Mouse (Mus musculus) heart, embryonic 11.5 days (tissue): ENCODE measurements around the gene Ciao2b. TPM values are rescaled to one million over a fixed set of nuclear protein-coding genes. Genes with fewer than 3 reads are reported as not detected.
A peak's percentile ranks its signal among the peaks of the same experiment; 100 is the strongest.

Experiments
- ATAC-seq: fragments of 200-750 bp; cut with Nextera tagmentation; replicated peaks from 2 replicates; pipeline ENCODE4 v1.8.0; 2017; ENCODE audit warnings: moderate library complexity; ENCODE audit not compliant: insufficient number of reproducible peaks, low FRiP score, low TSS enrichment
- H3K27ac ChIP-seq: fragments of 300-500 bp; sonication (generic); 2 replicates; pipeline ENCODE4 v1.5.1; 2014; ENCODE audit warnings: mild to moderate bottlenecking, low read depth, low read length
- H3K27me3 ChIP-seq: fragments of 300-500 bp; sonication (generic); 2 replicates; pipeline ENCODE4 v1.6.1; 2014; ENCODE audit warnings: mild to moderate bottlenecking, low read length, mixed read lengths; ENCODE audit not compliant: control insufficient read depth, insufficient read depth
- H3K36me3 ChIP-seq: fragments of 300-500 bp; sonication (generic); 2 replicates; pipeline ENCODE4 v1.6.1; 2014; ENCODE audit warnings: mild to moderate bottlenecking, low read length, moderate library complexity, mixed read lengths; ENCODE audit not compliant: control insufficient read depth, insufficient read depth
- H3K4me1 ChIP-seq: fragments of 300-500 bp; sonication (generic); 2 replicates; pipeline ENCODE4 v1.6.1; 2014; ENCODE audit warnings: low read length; ENCODE audit not compliant: control insufficient read depth, insufficient read depth
- H3K4me2 ChIP-seq: fragments of 300-500 bp; sonication (generic); 2 replicates; pipeline ENCODE4 v1.6.1; 2014; ENCODE audit warnings: mild to moderate bottlenecking, moderate library complexity
- H3K4me3 ChIP-seq: fragments of 300-500 bp; sonication (generic); 2 replicates; pipeline ENCODE4 v1.5.1; 2014; ENCODE audit warnings: low read depth, low read length
- H3K9ac ChIP-seq: fragments of 300-500 bp; sonication (generic); 2 replicates; pipeline ENCODE4 v1.6.1; 2014; ENCODE audit warnings: mild to moderate bottlenecking, low read depth, low read length, moderate library complexity
- H3K9me3 ChIP-seq: fragments of 300-500 bp; sonication (generic); replicated peaks from 2 replicates; pipeline ENCODE4 v1.6.1; 2016; ENCODE audit warnings: low read length; ENCODE audit not compliant: control insufficient read depth
- WGBS: fragments of 180-500 bp; shearing (Covaris S2); extraction: QIAGEN DNeasy Blood & Tissue Kit; methylation state at CpG from one replicate; pipeline ENCODE4 v1.1.7; 2014; ENCODE audit not compliant: insufficient replicate concordance; 5-methylcytosine and 5-hydroxymethylcytosine counted together
- polyA plus RNA-seq: library from polyadenylated mRNA; unstranded; fragments of >200 nt; fragmentation: Nextera tagmentation; extraction: Ambion mirVana; gene quantifications from 2 replicates; pipeline ENCODE4 v1.2.1, GENCODE M21; 2014

The Ciao2b gene
- polyA plus RNA-seq, 1 experiment from 2014 or later: 189 TPM

DNA sequence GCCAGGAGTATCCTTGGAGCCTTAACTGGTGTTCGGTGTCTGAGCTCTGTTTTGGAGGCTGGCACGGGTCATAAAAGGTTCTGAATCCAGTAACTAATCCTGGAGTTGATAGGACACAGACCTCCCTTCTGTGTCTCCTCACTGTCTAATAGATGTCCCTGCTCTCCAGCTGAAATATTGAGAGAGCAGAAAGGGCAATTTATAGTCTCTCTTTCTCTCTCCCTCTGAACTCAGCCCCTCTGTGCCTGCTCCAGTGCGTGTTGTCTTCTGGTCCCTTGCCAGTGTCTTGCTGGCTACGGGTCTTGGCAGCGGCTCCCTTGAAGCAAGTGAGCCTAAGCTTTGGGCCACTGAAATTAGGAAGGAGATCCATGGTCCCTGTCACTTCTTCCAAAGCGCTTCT is 44.1 kb downstream of the Ciao2b start:
- H3K36me3 ChIP-seq: peaks cover 11% of the 10 kb centered on the region; the same call in 1 of the 2 replicates
- no peak overlapping the region for H3K27ac ChIP-seq
- no peak overlapping the region for H3K9ac ChIP-seq
- peaks cover 3% of the 10 kb centered on the region; the same call in 1 of the 2 replicates for H3K4me1 ChIP-seq
- ATAC-seq: no peak
- no peaks in the 10 kb centered on the region for H3K9me3 ChIP-seq
- H3K27me3 ChIP-seq: no peaks in the 10 kb centered on the region
- WGBS: 80% methylated on average over 6 of the region's 6 CpGs
- H3K4me2 ChIP-seq: no peak overlapping the region
- H3K4me3 ChIP-seq: no peak overlapping the region

DNA sequence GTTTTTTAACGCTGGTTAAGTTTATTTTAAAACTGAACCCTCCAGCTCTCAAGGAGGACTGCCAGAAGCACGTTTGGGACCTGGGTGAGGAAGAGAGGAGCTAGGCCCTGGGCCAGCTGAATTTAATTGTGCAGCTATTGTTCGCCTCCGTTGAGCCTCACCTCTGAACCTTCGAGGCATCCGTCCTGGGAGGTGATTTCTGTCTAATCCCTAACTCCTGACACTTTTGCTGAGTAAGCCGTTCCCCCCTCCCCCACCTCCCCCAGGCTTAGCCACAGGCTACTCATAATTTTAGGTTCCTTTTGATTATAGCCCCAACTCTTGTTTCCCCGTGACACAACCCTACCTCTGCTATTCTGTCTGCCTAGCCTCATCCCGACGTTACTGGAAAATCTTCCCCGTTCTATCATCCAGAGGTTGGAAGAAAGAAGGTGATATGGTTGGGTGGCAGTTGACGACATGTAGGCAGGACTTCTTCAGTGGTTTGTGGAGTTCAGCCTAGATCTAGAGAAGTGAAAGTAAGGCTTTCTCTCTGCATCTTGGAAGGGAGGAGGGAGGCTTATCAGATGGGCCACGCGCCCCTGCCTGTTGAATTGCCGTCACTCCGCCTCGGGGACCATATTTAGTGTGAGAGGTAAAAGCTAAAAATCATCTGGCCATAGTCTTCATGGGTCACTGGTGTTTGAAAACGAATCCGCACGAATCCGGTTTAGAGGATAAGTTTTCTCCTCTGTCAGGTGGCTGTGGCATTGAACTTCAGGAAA is 45.8 kb downstream of the Ciao2b start:
- Histone ChIP-seq H3K9me3 (no peaks in the 10 kb centered on the region), H3K36me3 (peaks cover 11% of the 10 kb centered on the region; the same call in 1 of the 2 replicates), H3K4me2 (no peak overlapping the region), H3K9ac (no peak overlapping the region), H3K27ac (no peak overlapping the region), H3K4me3 (no peak overlapping the region), H3K27me3 (no peaks in the 10 kb centered on the region), H3K4me1 (no peaks in the 10 kb centered on the region; the same call in 1 of the 2 replicates)
- ATAC-seq: no peak
- 85% methylated on average over 21 of the region's 21 CpGs for WGBS

DNA sequence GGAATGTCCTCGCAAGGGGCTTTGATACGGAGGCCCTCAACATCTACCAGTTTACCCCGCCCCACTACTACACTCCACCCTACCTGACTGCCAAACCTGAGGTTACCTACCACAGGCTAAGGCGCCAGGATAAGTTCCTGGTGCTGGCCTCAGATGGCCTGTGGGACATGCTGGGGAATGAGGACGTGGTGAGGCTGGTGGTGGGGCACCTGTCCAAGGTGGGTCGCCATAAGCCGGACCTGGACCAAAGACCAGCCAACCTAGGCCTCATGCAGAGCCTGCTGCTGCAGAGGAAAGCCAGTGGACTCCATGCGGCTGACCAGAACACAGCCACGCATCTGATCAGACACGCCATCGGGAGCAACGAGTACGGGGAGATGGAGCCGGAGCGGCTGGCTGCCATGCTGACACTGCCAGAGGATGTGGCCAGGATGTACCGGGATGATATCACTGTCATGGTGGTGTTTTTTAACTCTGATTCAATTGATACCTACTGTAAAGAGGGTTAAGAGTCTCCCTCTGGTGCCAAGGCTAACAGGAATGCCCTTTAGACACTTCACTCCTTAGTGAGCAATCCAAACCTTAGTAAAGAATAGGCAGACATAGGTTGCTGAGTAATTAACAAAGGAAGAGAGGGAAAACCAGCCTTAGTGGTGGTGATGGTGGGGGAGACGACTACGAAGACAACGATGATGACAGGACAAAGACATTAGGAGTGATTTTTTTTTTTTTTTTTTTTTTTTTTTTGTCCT is 47.0 kb downstream of the Ciao2b start:
- H3K9ac ChIP-seq: no peak overlapping the region
- H3K9me3 ChIP-seq: no peaks in the 10 kb centered on the region
- no peak overlapping the region for H3K4me2 ChIP-seq
- H3K4me1 ChIP-seq: no peaks in the 10 kb centered on the region; the same call in 1 of the 2 replicates
- H3K27ac ChIP-seq: no peak overlapping the region
- H3K36me3 ChIP-seq: peaks cover 11% of the 10 kb centered on the region; the same call in 1 of the 2 replicates
- no peak for ATAC-seq
- H3K4me3 ChIP-seq: no peak overlapping the region
- WGBS: 93% methylated on average over 19 of the region's 19 CpGs
- H3K27me3 ChIP-seq: no peaks in the 10 kb centered on the region

DNA sequence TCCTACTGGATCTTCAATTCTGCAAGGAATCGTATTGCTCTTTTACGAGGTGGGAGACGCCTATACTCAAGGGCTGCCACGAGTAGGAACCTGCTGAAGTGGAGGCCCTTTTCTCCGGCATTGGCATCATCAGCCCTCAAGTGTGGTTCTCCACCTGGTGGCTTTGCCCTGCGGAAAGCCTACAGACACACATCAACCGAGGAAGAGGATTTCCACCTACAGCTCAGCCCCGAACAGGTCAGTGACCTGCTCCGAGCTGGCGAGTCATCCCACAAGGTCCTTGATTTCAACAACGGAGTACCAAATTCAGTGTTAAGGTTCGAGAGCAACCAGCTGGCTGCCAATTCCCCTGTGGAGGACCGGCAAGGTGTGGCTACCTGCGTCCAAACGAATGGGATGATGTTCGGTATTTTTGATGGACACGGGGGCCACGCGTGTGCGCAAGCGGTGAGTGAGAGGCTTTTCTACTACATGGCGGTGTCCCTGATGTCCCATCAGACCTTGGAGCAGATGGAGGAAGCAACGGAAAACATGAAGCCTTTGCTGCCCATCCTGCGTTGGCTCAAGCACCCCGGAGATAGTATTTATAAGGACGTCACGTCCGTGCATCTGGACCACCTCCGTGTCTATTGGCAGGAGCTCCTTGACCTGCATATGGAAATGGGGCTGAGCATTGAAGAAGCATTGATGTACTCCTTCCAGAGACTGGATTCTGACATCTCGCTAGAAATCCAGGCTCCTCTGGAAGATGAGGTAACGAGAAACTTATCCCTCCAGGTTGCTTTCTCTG is 48.0 kb downstream of the Ciao2b start:
- Histone ChIP-seq H3K4me2 (no peak overlapping the region), H3K4me1 (no peaks in the 10 kb centered on the region; the same call in 1 of the 2 replicates), H3K9ac (no peak overlapping the region), H3K4me3 (no peak overlapping the region), H3K27me3 (no peaks in the 10 kb centered on the region), H3K36me3 (peaks cover 11% of the 10 kb centered on the region; the same call in 1 of the 2 replicates), H3K9me3 (no peaks in the 10 kb centered on the region), H3K27ac (no peak overlapping the region)
- WGBS: 93% methylated on average over 31 of the region's 31 CpGs
- ATAC-seq: no peak

DNA sequence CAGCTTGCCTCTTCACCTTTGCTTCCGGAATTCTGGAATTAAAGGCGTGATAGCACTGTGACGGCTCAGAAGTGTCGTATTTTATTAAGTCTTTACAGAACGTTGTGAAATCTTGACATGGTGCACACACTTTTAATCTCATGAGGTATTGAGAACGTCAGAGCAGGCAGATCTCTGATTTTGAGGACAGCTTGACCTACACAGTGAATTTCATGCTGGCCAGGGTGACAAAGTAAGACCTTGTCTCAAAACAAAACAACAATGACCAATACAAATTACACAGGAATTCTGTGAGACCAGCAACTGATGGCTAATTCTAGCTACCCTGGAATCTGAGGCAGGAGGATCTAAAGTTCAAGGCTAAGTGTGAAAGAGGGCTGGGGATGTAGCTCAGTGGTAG is 49.2 kb downstream of the Ciao2b start:
- Histone ChIP-seq H3K4me3 (no peak overlapping the region), H3K36me3 (peaks cover 11% of the 10 kb centered on the region; the same call in 1 of the 2 replicates), H3K9me3 (no peaks in the 10 kb centered on the region), H3K4me2 (peak overlapping the region; percentile 92), H3K9ac (no peak overlapping the region), H3K27ac (no peak overlapping the region), H3K27me3 (no peaks in the 10 kb centered on the region), H3K4me1 (no peaks in the 10 kb centered on the region; the same call in 1 of the 2 replicates)
- 76% methylated on average over 6 of the region's 6 CpGs for WGBS
- no peak for ATAC-seq

DNA sequence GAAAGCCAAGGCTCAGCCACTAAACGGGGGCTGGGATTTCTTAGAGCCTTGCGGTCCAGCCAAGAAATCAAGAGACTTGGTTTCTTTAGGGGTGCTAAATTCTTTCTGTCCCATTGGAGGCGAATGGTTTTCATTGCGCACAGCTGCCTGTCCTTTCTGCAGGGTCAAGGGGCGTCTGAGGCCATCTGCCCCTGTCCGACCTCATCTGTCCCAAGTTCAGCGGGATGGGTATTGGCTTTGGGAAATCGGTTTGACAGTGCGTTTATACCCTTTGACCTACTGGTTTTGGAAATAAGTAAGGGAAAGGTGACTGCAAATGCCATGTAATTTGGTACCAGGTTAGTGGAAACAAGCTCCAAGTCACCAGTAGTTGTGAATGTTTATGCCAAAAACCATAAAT is 49.9 kb downstream of the Ciao2b start:
- H3K4me2 ChIP-seq: peak overlapping the region; percentile 92
- no peaks in the 10 kb centered on the region for H3K9me3 ChIP-seq
- H3K4me1 ChIP-seq: no peaks in the 10 kb centered on the region; the same call in 1 of the 2 replicates
- H3K9ac ChIP-seq: peak overlapping the region; percentile 75
- no peak for ATAC-seq
- H3K27me3 ChIP-seq: no peaks in the 10 kb centered on the region
- peak overlapping the region; percentile 69 for H3K4me3 ChIP-seq
- WGBS: 2% methylated on average over 9 of the region's 9 CpGs
- peaks cover 11% of the 10 kb centered on the region; the same call in 1 of the 2 replicates for H3K36me3 ChIP-seq
- peak overlapping the region; percentile 66 for H3K27ac ChIP-seq

DNA sequence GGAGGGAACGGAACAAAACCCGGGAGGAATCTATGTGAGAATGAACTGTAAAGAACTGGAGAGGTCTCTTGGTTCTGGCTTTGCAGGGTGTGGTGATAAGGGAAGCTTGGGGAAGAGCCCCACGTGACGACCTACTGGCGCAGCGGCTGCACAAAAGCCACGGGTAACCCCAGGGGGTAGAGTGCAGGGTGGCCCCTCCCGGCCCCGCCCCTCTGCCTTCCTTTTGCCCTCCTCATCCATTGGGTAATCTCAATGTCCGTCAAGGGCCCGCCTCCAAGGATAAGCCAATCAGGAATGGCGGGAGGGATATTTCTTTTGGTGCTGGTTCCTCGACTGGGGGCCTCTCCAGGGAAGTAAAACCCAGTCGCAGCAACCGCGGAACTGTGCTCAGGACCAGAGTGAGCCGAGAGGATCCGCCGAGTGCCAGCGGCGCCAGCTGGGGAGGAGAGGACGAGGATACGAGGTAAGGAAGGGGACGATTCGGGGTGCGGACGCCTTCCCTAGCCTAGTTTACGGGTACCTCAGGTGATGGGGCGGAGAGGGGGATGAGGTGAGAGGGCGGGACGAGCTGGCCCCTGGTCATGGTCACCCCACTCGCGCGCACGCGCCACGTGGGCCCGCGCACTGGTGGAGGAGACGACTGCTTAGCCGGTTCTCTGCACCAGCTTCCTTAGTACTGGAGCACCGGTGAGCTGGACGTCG is 50.5 kb downstream of the Ciao2b start, which contains the start of gene Pdp2:
TSS of gene Pdp2 (plus strand) at position 319 of the 702 bp plus-strand sequence.
- Histone ChIP-seq H3K4me3 (peak within 1 kb of the TSS; percentile 69), H3K4me2 (peak within 1 kb of the TSS; percentile 92), H3K36me3 (peaks cover 11% of the 10 kb centered on the region; the same call in 1 of the 2 replicates), H3K9me3 (no peaks in the 10 kb centered on the region), H3K9ac (peak within 1 kb of the TSS; percentile 75), H3K4me1 (no peaks in the 10 kb centered on the region; the same call in 1 of the 2 replicates), H3K27me3 (no peaks in the 10 kb centered on the region), H3K27ac (peak within 1 kb of the TSS; percentile 66)
- peak; percentile 98 for ATAC-seq
- WGBS: under 1% methylated on average over 44 of the region's 44 CpGs
